Mouse (Mus musculus) CH12.LX (cell line): ENCODE measurements at regions not wholly inside any gene's neighbourhood (a gene's known extent, or its start where the extent isn't known, plus 50 kb on each side); places are given as distances from the start of the nearest gene placed in this dataset.

ENCODE experiments used
- DNase-seq: peaks from one replicate; pipeline ENCODE4 v3.0.0-alpha.2; 2013; ENCODE audit errors: extremely low read depth
- H3K27ac ChIP-seq: 2 replicates; pipeline ENCODE4 v1.5.1; 2012; ENCODE audit warnings: low read depth, mild to moderate bottlenecking, control low read depth, moderate library complexity; ENCODE audit not compliant: insufficient read depth
- H3K27me3 ChIP-seq: replicated peaks from 2 replicates; pipeline ENCODE3; 2012; ENCODE audit warnings: inconsistent platforms
- H3K36me3 ChIP-seq, 2 experiments: replicated peaks in 1 of 2; 2 replicates each; pipeline versions ENCODE3 to v1.6.1; 2012; ENCODE audit warnings: inconsistent platforms in 1 of 2, low read length in 1 of 2, mild to moderate bottlenecking in 1 of 2, mixed read lengths in 1 of 2, moderate library complexity in 1 of 2; ENCODE audit not compliant: control insufficient read depth in 1 of 2, insufficient read depth in 1 of 2
- H3K4me1 ChIP-seq, 2 experiments: 2 replicates each; pipeline ENCODE4 v1.6.1; 2012; ENCODE audit warnings: inconsistent platforms in 1 of 2, moderate library complexity in 1 of 2; ENCODE audit not compliant: insufficient read depth in 2 of 2, control insufficient read depth in 1 of 2
- H3K4me2 ChIP-seq: 2 replicates; pipeline ENCODE4 v1.6.1; 2012; ENCODE audit warnings: low read depth, mild to moderate bottlenecking, control low read depth; ENCODE audit not compliant: poor library complexity, insufficient read depth, severe bottlenecking
- H3K4me3 ChIP-seq, 3 experiments: fragments of 150-350 bp in 1 of 3; sonication (generic) in 1 of 3; replicated peaks in 1 of 3; 2 replicates each; pipeline versions ENCODE3 to v1.5.1; 2011 to 2012; ENCODE audit warnings: low read depth in 2 of 3, low read length in 2 of 3, mild to moderate bottlenecking in 2 of 3, moderate library complexity in 2 of 3, control low read depth in 1 of 3, improper control_type of control experiment in 1 of 3, inconsistent platforms in 1 of 3, mixed read lengths in 1 of 3; ENCODE audit not compliant: poor library complexity in 1 of 3
- H3K79me2 ChIP-seq: replicated peaks from 2 replicates; pipeline ENCODE4 v1.6.1; 2012; ENCODE audit warnings: mild to moderate bottlenecking, moderate library complexity; ENCODE audit not compliant: control insufficient read depth, poor library complexity, insufficient read depth, severe bottlenecking; ENCODE audit errors: extremely low read depth
- H3K9ac ChIP-seq: 2 replicates; pipeline ENCODE4 v1.6.1; 2012; ENCODE audit warnings: low read depth, mild to moderate bottlenecking, control low read depth, moderate library complexity; ENCODE audit not compliant: insufficient read depth
- H3K9me3 ChIP-seq: replicated peaks from 2 replicates; pipeline ENCODE3; 2012; ENCODE audit warnings: low read length, inconsistent platforms, mixed read lengths
- CHD2 ChIP-seq: IDR thresholded peaks from 2 replicates; pipeline ENCODE4 v1.6.1; 2011; ENCODE audit warnings: low read length, improper control_type of control experiment
- ETS1 ChIP-seq: conservative IDR thresholded peaks from 2 replicates; pipeline ENCODE4 v1.6.1; 2012; ENCODE audit warnings: low read depth, mild to moderate bottlenecking, inconsistent platforms, low read length, improper control_type of control experiment, moderate library complexity
- GABPA ChIP-seq: IDR thresholded peaks from 2 replicates; pipeline ENCODE4 v1.6.1; 2012; ENCODE audit warnings: low read depth, low read length, improper control_type of control experiment, inconsistent platforms; ENCODE audit not compliant: insufficient replicate concordance
- IRF4 ChIP-seq: IDR thresholded peaks from 2 replicates; pipeline ENCODE4 v1.6.1; 2014; ENCODE audit warnings: low read depth, mild to moderate bottlenecking, inconsistent platforms, low read length, improper control_type of control experiment
- MAX ChIP-seq: IDR thresholded peaks from 2 replicates; pipeline ENCODE4 v1.6.1; 2011; ENCODE audit warnings: low read length, improper control_type of control experiment
- NELFE ChIP-seq: IDR thresholded peaks from 2 replicates; pipeline ENCODE4 v1.6.1; 2011; ENCODE audit warnings: low read depth, low read length, improper control_type of control experiment
- PAX5 ChIP-seq: IDR thresholded peaks from 2 replicates; pipeline ENCODE4 v1.6.1; 2012; ENCODE audit warnings: low read length, inconsistent platforms, mixed read lengths
- UBTF ChIP-seq: IDR thresholded peaks from 2 replicates; pipeline ENCODE4 v1.6.1; 2012; ENCODE audit warnings: low read depth, mild to moderate bottlenecking, inconsistent platforms, low read length, improper control_type of control experiment, moderate library complexity
- ZC3H11A ChIP-seq: IDR thresholded peaks from 2 replicates; pipeline ENCODE4 v1.6.1; 2012; ENCODE audit warnings: low read depth, mild to moderate bottlenecking, inconsistent platforms, low read length, improper control_type of control experiment
- ZMIZ1 ChIP-seq: IDR thresholded peaks from 2 replicates; pipeline ENCODE4 v1.6.1; 2012; ENCODE audit warnings: low read depth, mild to moderate bottlenecking, inconsistent platforms, low read length, improper control_type of control experiment
- dilution Hi-C: fragments of 300-500 bp; cut with MboI; formaldehyde crosslinking; loops from 2 replicates; pipeline ENCODE4 v1.14.3; 2020; ENCODE audit warnings: low sequenced_read_pairs; ENCODE audit not compliant: extremely low pct_unique_long_range_greater_than_20kb, extremely low pct_ligation_motif_present
- in situ Hi-C: fragments of 300-500 bp; cut with MboI; formaldehyde crosslinking; loops from 3 replicates; pipeline ENCODE4 v1.14.3; 2019; ENCODE audit warnings: low sequenced_read_pairs, low pct_ligation_motif_present, low pct_unique_long_range_greater_than_20kb, mixed read lengths

GRCm38 (mm10) chr11:92799267-92799666 lies 298.6 kb upstream of the Car10 start:
- no peaks in the 10 kb centered on the region for H3K4me1 ChIP-seq
- no peak overlapping the region for H3K27ac ChIP-seq
- no peak overlapping the region for H3K4me2 ChIP-seq
- H3K4me3 ChIP-seq: no peak overlapping the region
- H3K9ac ChIP-seq: no peak overlapping the region
- dilution Hi-C loops: no loop called here
- no peaks in the 10 kb centered on the region for H3K36me3 ChIP-seq
- H3K27me3 ChIP-seq: no peaks in the 10 kb centered on the region
- no peaks in the 10 kb centered on the region for H3K79me2 ChIP-seq
- H3K9me3 ChIP-seq: peaks cover 52% of the 10 kb centered on the region
- no peak for TF ChIP-seq ETS1
- no peak for TF ChIP-seq ZC3H11A
- no peak for TF ChIP-seq PAX5
- no peak for TF ChIP-seq NELFE
- no peak for TF ChIP-seq ZMIZ1
- TF ChIP-seq IRF4: no peak
- no peak for TF ChIP-seq UBTF
- no peak for TF ChIP-seq MAX
- no peak for TF ChIP-seq GABPA
- TF ChIP-seq CHD2: no peak
- in situ Hi-C loops: no loop called here
- DNase-seq: no peak
